Mouse (Mus musculus) stomach, embryonic 14.5 days (tissue): ENCODE results near the gene Lfng. TPM values are rescaled to one million over a fixed set of nuclear protein-coding genes. Genes with fewer than 3 reads are reported as not detected.

Experiments used
- ATAC-seq: fragments of 200-750 bp; cut with Nextera tagmentation; 2 replicates; pipeline ENCODE4 v1.8.0; 2017; ENCODE audit warnings: low read depth, moderate TSS enrichment; ENCODE audit not compliant: insufficient number of reproducible peaks, insufficient read depth, low FRiP score
- H3K27ac ChIP-seq: fragments of 300-500 bp; sonication (generic); 2 replicates; pipeline ENCODE4 v1.5.1; 2014; ENCODE audit warnings: mild to moderate bottlenecking, low read length, moderate library complexity, mixed read lengths
- H3K27me3 ChIP-seq: fragments of 300-500 bp; sonication (generic); 2 replicates; pipeline ENCODE4 v1.6.1; 2014; ENCODE audit warnings: low read length, control low read depth, mixed read lengths; ENCODE audit not compliant: control insufficient read depth, insufficient read depth
- H3K36me3 ChIP-seq: fragments of 300-500 bp; sonication (generic); 2 replicates; pipeline ENCODE4 v1.6.1; 2014; ENCODE audit warnings: mild to moderate bottlenecking, control low read depth, low read length, moderate library complexity, mixed read lengths; ENCODE audit not compliant: control insufficient read depth, insufficient read depth
- H3K4me1 ChIP-seq: fragments of 300-500 bp; sonication (generic); 2 replicates; pipeline ENCODE4 v1.6.1; 2014; ENCODE audit warnings: low read length, control low read depth, mixed read lengths; ENCODE audit not compliant: control insufficient read depth, insufficient read depth
- H3K4me2 ChIP-seq: fragments of 300-500 bp; sonication (generic); replicated peaks from 2 replicates; pipeline ENCODE4 v1.6.1; 2014; ENCODE audit warnings: low read depth, low read length, control low read depth
- H3K4me3 ChIP-seq: fragments of 300-500 bp; sonication (generic); 2 replicates; pipeline ENCODE4 v1.5.1; 2014; ENCODE audit warnings: low read depth, low read length, control low read depth
- H3K9ac ChIP-seq: fragments of 300-500 bp; sonication (generic); replicated peaks from 2 replicates; pipeline ENCODE4 v1.6.1; 2014; ENCODE audit warnings: low read depth, mild to moderate bottlenecking, control low read depth, low read length, moderate library complexity, mixed read lengths
- H3K9me3 ChIP-seq: fragments of 300-500 bp; sonication (generic); 2 replicates; pipeline ENCODE4 v1.6.1; 2016; ENCODE audit warnings: low read depth, low read length, control low read depth; ENCODE audit not compliant: control insufficient read depth
- WGBS: fragments of 180-500 bp; shearing (Covaris S2); extraction: QIAGEN DNeasy Blood & Tissue Kit; methylation state at CpG from one replicate; pipeline ENCODE4 v1.1.7; 2014; 5-methylcytosine and 5-hydroxymethylcytosine counted together
- polyA plus RNA-seq: library from polyadenylated mRNA; unstranded; fragments of >200 nt; fragmentation: Nextera tagmentation; extraction: Ambion mirVana; gene quantifications from 2 replicates; pipeline ENCODE4 v1.2.1, GENCODE M21; 2014

The Lfng gene
- polyA plus RNA-seq, 1 experiment from 2014 or later = 22.4 TPM

DNA sequence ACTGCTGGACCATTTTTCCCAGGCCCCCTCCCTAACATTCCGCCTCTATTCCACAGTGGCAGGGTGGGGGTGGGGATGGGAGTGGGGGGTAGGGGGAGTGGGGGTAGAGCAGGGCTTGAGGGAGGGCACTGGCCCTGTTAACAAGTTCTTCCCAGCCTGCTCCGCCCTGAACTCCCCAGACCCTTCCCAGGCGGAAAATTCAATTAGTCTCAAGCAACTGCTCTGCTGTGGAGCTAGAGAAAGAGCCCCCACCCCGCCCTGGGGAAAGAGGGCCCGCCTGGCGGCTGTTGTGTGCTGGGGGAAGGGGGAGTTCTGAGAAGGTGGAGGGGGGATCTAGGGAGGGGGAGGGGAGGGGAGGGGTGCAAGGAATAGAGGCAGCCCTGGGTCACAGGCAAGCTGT lies 27.3 kb upstream of the Lfng start:
- Histone ChIP-seq H3K4me2 (no peak overlapping the region), H3K9ac (no peak overlapping the region), H3K4me3 (no peak overlapping the region), H3K27ac (no peak overlapping the region), H3K9me3 (no peaks in the 10 kb centered on the region), H3K4me1 (peaks cover 40% of the 10 kb centered on the region), H3K36me3 (no peaks in the 10 kb centered on the region), H3K27me3 (no peaks in the 10 kb centered on the region)
- ATAC-seq = peak; percentile 35; the same call in 1 of the 2 replicates
- 21% methylated on average over 6 of the region's 6 CpGs for WGBS

DNA sequence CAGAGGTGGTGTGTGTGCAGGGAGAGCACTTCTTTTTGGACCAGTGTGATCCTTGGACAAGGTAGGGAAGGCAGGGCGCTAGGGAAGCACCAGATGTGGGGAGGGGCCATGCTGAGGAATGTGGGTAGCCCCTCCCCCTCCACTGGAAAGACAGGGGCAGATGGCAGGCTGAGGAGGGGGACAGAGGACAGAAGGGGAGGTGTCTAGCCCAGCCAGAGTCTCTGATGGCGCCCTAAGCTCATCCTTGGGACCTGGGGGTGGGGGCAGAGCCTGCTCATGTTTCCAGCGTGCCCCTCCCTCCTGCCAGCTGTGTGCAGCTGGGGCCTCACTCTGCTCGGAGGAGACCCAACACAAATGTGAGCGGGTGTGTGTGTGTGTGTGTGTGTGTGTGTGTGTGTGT lies 25.6 kb upstream of the Lfng start:
- Histone ChIP-seq H3K4me3 (no peak overlapping the region), H3K36me3 (no peaks in the 10 kb centered on the region), H3K4me1 (peaks cover 40% of the 10 kb centered on the region), H3K4me2 (no peak overlapping the region), H3K27me3 (no peaks in the 10 kb centered on the region), H3K9ac (no peak overlapping the region), H3K9me3 (no peaks in the 10 kb centered on the region), H3K27ac (0 out of 2 replicates have a peak overlapping the region, but pooled peaks have one; percentile 55)
- ATAC-seq = peak; percentile 56
- WGBS = 3% methylated on average over 5 of the region's 5 CpGs

DNA sequence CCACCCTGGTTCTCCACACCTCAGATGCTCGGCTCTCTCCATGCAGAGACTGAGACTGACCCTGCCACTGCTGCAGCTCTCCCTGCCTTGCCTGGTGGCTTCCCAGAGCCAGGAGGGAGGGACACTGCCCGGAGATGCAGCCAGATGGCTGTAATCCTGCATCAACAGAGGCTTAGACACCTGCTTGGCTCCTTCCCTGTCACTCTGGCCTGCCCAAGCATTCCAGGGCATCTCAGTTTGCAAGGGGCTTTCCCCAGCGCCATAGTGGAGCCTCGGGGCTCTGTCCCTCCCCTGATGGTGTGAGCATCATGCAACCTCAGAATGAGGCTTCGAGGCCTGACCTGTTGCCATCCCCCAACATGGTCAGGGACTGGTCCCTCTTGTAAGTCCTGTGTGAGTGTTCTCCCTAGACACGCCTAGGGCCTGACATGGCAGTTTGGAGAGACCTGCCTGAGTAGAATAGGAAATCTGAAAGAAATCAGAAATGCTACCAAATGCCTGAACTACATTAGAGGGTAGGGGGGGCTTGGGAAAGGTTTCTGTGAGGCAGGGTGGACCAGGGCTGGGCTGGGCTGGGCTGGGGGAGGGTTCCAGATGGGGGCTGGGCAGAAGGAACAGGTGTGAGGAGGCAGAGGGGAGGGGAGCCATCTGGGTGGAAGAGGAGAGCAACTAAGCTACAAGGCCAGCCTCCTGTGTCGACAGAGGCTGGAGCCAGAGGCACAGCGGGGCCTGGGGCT lies 24.0 kb upstream of the Lfng start:
- Histone ChIP-seq H3K27me3 (no peaks in the 10 kb centered on the region), H3K27ac (no peak overlapping the region)
- no peak for ATAC-seq

DNA sequence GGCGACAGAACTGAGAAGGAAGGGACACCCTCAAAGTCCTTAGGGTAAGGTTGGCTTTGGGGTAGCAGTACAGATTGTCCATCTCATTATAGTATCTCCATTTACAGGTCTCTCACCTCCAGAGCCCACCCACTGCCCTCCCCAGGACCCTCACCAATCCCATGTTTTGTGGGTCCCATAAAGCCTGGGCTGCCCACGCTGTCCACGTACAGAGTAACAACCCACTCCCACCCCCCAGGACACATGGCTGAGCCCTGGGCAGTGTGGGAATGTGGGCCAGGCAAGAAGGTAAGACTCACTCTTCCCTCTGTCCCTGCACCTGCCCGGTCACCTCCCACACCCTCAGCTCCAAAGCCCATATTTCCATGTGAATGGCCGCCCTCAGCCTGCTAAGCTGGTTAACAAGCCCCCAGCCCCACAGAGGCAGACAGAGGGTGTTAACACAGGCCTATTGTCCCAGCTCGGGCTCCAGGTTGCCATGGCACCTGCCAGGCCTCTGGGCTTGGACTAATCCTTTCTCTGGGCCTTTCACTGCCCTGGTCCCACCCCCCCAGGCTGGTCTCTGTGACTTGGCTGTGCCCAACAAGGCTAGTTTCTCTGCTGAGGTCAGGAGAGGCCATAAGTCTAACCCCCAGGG lies 23.3 kb upstream of the Lfng start:
- H3K27ac ChIP-seq = no peak overlapping the region
- WGBS = 51% methylated on average over 6 of the region's 6 CpGs
- H3K27me3 ChIP-seq = no peaks in the 10 kb centered on the region
- no peak overlapping the region for H3K4me3 ChIP-seq
- peaks cover 41% of the 10 kb centered on the region for H3K4me1 ChIP-seq
- H3K36me3 ChIP-seq = no peaks in the 10 kb centered on the region
- no peak overlapping the region for H3K4me2 ChIP-seq
- H3K9ac ChIP-seq = no peak overlapping the region
- ATAC-seq = no peak
- H3K9me3 ChIP-seq = no peaks in the 10 kb centered on the region

More for the DNA sequence above, 24.0 kb upstream of the Lfng start:
- peaks cover 44% of the 10 kb centered on the region for H3K4me1 ChIP-seq
- no peak overlapping the region for H3K4me3 ChIP-seq
- H3K9ac ChIP-seq = no peak overlapping the region
- no peaks in the 10 kb centered on the region for H3K9me3 ChIP-seq
- 49% methylated on average over 8 of the region's 8 CpGs for WGBS
- H3K4me2 ChIP-seq = no peak overlapping the region
- no peaks in the 10 kb centered on the region for H3K36me3 ChIP-seq

DNA sequence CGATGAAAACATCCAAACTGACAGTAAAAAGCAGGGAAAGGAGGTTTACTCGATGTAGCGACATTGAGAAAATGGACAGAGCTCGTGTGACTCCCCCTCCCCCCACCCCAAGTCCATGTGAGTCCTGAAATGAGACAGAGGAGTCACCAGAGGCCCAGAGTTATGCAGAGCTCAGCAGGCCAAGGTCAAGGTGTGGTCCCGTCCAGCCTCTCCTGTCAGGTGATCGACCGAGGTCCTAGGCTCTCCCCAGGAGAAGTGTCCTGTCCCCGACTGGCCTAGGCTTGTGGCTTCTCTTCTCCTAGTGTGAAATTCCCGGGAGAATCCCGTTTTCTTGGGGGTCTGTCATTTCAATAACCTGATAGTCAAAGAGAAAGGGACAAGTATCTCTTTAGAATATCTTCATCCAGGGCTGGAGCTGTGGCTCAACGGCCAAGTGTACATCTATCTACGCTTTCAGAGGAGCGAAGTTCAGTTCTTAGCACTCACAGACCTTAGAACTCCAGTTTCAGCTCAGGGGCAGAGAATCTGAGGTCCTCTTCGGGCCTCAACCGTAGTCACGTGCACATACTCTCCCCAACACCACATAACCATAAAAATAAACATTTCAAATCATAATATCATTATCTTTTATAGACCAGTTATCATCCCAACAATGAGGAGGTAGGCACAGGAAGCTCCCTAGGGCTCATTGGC lies 17.9 kb upstream of the Lfng start:
- H3K36me3 ChIP-seq = no peaks in the 10 kb centered on the region
- no peak overlapping the region for H3K9ac ChIP-seq
- WGBS = 82% methylated on average over 16 of the region's 16 CpGs
- peaks cover 6% of the 10 kb centered on the region; the same call in 1 of the 2 replicates for H3K4me1 ChIP-seq
- H3K4me3 ChIP-seq = no peak overlapping the region
- H3K27ac ChIP-seq = no peak overlapping the region
- no peaks in the 10 kb centered on the region for H3K9me3 ChIP-seq
- H3K4me2 ChIP-seq = no peak overlapping the region
- no peak for ATAC-seq
- H3K27me3 ChIP-seq = no peaks in the 10 kb centered on the region

DNA sequence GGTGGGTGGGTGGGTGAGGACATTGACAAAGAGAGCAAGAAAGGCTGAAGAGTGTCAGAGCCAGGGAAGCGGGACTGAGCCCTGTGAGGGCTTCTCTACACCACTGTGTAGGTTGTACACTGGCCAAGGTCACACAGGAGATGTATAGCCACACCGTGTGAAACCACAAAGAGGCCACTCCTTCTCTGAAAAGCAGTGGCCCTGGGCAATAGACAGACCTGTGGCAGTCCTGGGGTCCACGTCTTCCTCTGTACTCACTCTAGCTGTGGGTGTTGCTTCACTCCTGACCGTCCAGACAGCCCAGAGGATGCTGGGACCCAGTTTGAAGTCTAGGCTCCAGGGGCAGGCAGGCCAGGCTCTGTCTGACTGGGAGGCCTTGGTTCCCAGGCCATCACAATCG lies 12.3 kb upstream of the Lfng start:
- H3K4me1 ChIP-seq = peaks cover 10% of the 10 kb centered on the region
- WGBS = 73% methylated on average over 5 of the region's 5 CpGs
- H3K4me3 ChIP-seq = no peak overlapping the region
- no peak overlapping the region for H3K4me2 ChIP-seq
- H3K27ac ChIP-seq = no peak overlapping the region
- H3K27me3 ChIP-seq = no peaks in the 10 kb centered on the region
- H3K36me3 ChIP-seq = no peaks in the 10 kb centered on the region
- no peaks in the 10 kb centered on the region for H3K9me3 ChIP-seq
- no peak overlapping the region for H3K9ac ChIP-seq
- no peak for ATAC-seq

DNA sequence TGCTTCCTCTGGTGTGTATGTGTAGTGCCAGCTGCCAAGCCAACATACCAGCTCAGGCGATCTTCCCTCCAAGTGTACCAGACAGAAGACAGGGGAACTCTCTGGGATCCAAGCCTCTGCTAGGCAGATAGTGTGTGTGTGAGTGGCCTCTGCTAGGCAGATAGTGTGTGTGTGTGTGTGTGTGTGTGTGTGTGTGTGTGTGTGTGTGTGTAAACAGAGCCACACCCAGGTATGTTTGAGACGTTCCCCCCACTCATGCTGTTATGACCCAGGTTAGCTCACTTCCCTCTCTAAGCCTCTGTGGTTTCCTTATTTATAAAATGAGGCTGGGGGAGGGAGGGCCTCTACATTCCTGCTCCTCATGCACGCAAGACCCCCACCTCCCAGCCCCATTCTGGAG lies 10.7 kb upstream of the Lfng start:
- Histone ChIP-seq H3K4me2 (peak overlapping the region; percentile 12; the same call in 1 of the 2 replicates), H3K27ac (peak overlapping the region; percentile 63; the same call in 1 of the 2 replicates)
- 32% methylated on average over 3 of the region's 3 CpGs for WGBS

DNA sequence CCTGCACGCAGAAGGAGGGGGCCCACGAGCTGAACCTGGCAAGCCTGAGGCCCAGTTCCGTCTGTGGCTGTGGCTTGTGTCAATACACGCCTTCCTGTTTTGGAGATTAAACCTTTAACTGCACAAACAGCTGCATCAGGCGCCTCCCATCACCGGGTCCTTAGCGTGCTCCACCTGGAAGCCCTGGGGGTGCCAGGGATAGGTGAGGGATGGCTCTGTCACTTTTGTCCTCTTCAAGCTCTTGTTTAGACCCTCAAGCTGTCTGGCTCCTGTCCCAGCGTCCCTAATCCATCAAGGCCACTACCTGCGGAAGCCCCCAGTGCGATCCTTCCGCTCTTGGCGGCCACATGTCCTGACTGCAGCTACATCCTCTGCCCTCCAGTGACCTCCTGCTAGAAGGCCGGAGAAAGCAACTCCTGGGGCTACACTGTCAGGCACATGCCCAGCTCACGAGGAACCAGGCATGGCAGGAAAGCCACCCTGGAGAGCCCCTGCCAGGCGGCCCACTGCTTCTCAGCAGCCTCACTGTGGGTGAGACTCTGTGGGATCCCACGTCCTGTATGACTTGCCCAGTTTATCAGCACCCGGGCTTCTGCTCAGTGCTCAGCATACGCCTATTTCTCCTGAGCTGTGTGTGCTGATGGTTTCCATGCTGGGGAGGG lies 10.1 kb upstream of the Lfng start:
- Histone ChIP-seq H3K9me3 (no peaks in the 10 kb centered on the region), H3K4me3 (no peak overlapping the region), H3K9ac (no peak overlapping the region), H3K36me3 (no peaks in the 10 kb centered on the region), H3K27ac (peak overlapping the region; percentile 63), H3K27me3 (no peaks in the 10 kb centered on the region), H3K4me1 (peaks cover 13% of the 10 kb centered on the region), H3K4me2 (peak overlapping the region; percentile 12; the same call in 1 of the 2 replicates)
- ATAC-seq = peak; percentile 70
- WGBS = 49% methylated on average over 18 of the region's 18 CpGs

More for the DNA sequence above, 10.7 kb upstream of the Lfng start:
- Histone ChIP-seq H3K9ac (no peak overlapping the region), H3K9me3 (no peaks in the 10 kb centered on the region), H3K4me1 (peaks cover 13% of the 10 kb centered on the region), H3K27me3 (no peaks in the 10 kb centered on the region), H3K4me3 (no peak overlapping the region), H3K36me3 (no peaks in the 10 kb centered on the region)
- ATAC-seq = peak; percentile 61
